Mouse (Mus musculus) cortical plate, adult 2 months (tissue): ENCODE data around the gene Car5a.

Experiments used
- CTCF ChIP-seq: fragments of 200-500 bp; IDR thresholded peaks from 2 replicates; pipeline ENCODE4 v1.5.1; 2011; ENCODE audit warnings: mild to moderate bottlenecking, control low read depth, low read length; ENCODE audit not compliant: insufficient read depth; ENCODE audit errors: extremely low read depth
- POLR2A ChIP-seq: fragments of 200-500 bp; IDR thresholded peaks from 2 replicates; pipeline ENCODE4 v1.6.1; 2011; ENCODE audit warnings: mild to moderate bottlenecking, low read length, control low read depth; ENCODE audit not compliant: insufficient read depth; ENCODE audit errors: extremely low read depth

GRCm38 (mm10) chr8:121952122-121952521 is 7.4 kb upstream of the Car5a start:
- TF ChIP-seq POLR2A (no peak), CTCF (no peak)
